Mouse (Mus musculus): ENCODE results near the gene Spint2.
A peak's percentile ranks its signal among the peaks of the same experiment; 100 is the strongest.

The Spint2 gene

DNA sequence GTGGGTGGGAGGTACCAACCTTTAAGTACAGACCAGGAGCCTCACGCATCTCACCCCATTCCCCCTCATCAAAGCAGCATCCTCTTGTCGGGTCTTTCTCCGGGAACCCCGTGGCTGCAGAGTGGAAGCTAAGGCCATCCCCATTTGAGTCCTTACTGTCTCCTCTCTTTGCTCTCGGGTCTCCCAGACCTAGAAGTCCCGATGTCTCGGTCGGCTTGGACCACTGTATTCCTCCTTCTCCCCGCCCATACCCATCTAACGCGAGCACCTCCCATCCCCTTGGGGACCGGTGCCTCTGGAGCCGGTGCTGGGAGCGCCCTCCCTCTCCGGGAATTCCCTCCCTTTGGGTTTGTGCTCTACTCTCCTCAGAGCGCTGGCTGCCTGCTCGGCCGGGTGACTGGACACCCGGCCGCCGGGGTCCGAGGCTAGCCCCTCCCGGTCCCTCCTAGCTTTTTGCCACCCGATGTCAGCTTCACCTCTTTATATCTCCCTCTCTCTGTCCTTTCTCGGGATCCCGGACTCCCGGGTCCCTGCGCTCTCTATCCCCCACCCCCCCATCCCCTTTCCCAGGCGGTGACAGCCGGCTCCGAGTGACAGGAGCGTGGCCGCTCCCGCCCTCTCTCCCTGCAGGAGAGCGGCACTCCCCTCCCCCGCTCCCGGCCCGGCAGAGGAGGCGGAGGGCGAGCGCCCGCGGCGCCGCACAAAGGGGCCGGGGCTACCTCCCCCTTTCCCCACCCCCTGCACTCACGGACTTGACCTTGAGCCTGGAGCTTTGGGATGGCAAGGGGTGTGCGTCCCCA, 23.0 kb upstream of the Spint2 start:
- DNase-seq (ENCODE audit: low read depth, low spot score), result peak; percentile 76

GRCm38 (mm10) chr7:29303738-29304462, 22.2 kb upstream of the Spint2 start, which contains the start of gene Dpf1:
Gene Dpf1, plus strand, starts transcription at chr7:29303951.
- peak; percentile 93 for DNase-seq (ENCODE audit: low read depth, low spot score)

GRCm38 (mm10) chr7:29302641-29303040, 20.9 kb upstream of the Spint2 start:
- no peak for DNase-seq (ENCODE audit: low read depth, low spot score)

GRCm38 (mm10) chr7:29301127-29301566, 19.4 kb upstream of the Spint2 start:
- peak; percentile 90 for DNase-seq (ENCODE audit: low read depth, low spot score)

- DNase-seq (ENCODE audit: low read depth, low spot score), result peak; percentile 90
Observed at GRCm38 (mm10) chr7:29296998-29297397, 15.3 kb upstream of the Spint2 start.

- no peak for DNase-seq (ENCODE audit: low read depth, low spot score)
Observed at GRCm38 (mm10) chr7:29295861-29296647, 14.3 kb upstream of the Spint2 start.

DNA sequence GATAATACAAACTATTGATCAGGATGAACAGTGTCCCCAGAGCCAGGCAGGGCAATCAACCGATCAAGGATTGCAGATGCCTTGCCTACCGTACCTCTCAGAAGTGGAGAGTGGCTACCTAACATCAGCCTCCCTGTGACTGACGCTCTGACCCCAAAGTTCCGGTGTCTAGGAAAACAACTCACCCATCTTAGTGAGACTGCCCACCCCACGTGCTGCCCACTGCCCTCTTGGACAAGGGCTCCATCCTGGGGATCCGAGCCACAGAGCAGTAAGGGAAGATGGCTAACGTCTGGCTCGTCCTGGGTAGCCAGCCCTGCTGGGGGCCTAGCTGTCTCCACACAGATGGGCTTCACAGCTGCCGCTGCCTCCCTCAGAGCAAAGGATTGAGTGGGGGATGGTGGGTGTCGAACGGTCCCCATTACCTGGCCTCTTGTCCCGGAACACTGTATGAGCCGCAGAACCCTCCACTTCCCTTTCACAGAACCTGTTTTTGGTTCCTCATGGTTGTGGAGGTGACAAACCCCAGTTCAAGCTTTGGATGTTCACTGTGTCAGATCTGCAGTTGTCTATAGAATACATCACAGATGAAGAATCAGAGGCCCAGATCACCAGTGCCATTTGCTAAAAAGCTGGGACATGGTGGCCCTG, 12.5 kb upstream of the Spint2 start:
- no peak for DNase-seq (ENCODE audit: low read depth, low spot score)

DNA sequence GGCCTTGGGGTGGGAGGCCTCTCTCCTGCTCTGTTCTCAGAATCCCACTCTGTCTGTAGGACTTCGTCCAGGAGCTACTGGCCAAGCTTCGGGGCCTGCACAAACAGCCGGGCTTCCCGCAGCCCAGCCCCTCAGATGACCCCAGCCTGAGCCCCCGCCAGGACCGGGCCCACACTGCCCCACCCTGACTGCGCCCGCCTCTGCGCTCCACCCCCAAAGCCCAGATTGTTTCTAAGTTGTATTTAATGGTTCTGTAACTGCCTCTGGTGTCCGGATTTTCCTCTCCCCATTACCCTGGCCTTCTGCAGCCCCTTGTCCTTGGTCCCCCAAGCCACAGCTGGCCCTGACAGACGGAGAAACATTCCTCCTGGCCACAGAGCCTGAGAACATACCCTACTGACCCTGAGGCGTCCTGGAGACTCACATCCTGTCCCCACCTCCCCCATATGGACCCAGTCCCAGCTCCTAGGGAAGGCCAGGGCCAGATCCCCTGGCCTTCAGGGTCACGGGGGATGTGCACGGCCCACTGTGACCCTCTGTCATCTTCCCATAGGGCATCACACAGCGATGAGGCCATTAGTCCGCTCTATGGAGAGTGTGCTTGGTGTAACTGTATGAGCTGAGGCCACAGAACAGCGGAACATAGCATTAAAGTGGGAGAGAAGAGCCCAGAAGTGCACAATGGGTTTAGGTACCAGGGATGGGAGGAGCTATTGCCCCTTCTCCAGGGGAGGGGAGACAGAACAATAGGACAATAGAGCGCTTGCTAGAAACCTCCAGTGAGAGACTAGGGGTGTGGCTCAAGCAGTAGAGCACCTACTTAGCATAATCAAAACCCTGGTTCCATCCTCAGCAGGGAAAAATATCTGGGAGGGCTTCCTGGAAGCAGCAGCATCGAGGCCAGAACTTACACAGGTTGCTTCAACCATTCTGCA, 11.7 kb upstream of the Spint2 start:
- DNase-seq (ENCODE audit: low read depth, low spot score), result peak; percentile 93

DNA sequence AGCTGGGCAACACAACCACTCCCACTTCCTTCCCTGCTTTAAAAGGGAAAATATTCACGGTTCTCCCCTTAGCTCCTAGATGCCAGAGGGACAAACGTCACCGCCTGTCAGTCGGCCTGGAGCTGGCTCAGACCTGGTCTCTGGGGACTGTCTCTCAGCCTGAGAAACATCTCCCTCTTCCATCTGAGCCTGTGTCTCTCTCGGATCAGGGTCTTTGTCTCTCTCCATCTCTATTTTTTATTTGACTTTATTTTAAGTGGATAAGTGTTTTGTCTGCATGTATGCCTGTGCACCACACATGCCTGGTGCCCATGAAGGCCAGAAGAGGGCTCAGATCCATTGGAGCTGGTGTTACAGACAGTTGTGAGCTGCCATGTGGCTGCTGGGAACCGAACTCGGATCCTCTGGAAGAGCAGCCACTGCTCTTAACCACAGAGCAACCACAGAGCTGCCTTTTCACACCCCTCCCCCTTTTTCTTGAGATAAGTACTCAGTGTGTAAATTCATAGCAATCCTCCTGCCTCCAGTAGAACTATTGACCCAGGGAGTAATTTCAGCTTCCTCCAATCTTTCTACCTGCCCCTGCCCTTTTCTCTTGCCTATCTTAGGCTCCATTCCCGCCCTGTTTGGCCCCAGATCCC, 10.9 kb upstream of the Spint2 start:
- DNase-seq (ENCODE audit: low read depth, low spot score), result no peak

GRCm38 (mm10) chr7:29291616-29292457, 10.1 kb upstream of the Spint2 start:
- DNase-seq (ENCODE audit: low read depth, low spot score), result no peak

DNA sequence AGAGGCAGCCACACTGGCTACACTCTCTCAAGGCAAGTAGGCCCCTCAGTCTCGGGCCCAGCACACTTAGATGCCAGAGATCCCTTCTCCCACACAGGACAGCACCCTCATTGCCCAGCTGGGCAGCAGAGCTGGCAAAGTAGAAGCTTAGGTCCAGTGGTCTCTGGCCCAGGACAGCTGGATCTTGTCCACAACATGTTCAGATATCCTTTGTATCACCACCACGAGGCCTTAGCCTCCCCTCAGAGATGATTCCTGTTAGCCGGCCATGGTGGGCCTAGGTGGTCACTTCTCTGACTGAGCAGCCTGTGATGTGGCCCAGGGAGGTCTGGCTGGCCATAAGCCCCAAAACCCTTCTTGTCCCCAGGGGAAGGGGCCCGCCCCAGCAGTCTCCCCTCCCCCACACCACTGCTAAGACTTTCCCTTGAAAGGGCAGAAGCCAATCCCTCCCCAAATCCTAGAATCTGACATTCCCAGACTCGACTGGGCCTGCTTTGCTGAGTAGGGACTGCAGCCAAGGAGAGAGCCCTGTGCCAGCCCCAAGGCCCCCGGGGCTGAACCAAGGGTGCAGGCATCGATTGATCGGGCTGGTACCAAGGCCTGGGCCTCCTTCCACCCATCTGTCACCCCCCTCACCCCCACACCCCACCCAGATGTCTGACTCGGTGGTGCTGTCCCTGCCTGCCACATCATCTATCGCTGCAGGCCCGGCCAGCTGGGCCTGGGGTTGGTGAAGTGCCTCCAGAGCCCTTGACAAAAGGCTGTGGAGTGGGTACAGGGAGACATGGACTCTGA, 9.2 kb upstream of the Spint2 start:
- no peak for DNase-seq (ENCODE audit: low read depth, low spot score)

DNA sequence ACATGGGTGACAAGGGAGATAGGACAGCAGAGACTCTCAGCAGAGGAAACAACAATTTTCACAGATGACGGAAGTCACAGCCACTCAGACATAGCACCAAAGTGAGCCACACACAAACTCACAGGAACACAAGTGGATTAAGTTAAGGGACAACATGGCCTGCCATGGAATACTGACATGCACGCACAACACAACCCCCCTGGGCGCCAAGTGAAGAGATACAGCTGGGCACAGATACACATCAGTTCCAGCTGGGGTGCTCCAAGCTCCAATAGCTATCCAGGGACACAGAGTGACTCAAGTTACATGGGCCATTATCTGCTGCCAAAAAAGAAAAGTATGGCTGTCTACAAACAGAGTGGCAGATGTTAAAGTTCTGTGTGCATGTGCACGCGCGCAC, 8.1 kb upstream of the Spint2 start:
- DNase-seq (ENCODE audit: low read depth, low spot score), result no peak

GRCm38 (mm10) chr7:29288942-29289638, 7.4 kb upstream of the Spint2 start, which contains the start of gene Ppp1r14a:
Gene Ppp1r14a, plus strand, starts transcription at chr7:29289308.
- peak; percentile 87 for DNase-seq (ENCODE audit: low read depth, low spot score)

DNA sequence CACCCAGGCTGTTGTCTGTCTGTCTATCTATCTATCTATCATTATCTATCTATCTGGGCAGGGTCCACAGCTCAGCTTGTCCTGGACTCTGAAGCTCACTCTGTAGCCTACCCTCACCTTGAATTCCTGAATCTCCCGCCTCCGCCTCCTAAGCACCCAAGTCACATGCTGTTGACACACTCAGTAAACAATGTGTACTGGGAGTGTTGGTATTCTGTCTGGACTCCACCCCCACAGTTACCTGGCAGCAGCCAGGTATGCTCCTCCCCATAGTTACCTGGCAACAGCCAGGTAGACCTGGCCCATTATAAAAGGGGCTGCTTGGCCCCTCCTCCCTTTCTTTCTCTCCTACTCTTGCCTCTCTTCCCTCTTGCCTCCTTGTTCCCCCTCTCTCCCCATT, 6.4 kb upstream of the Spint2 start:
- DNase-seq (ENCODE audit: low read depth, low spot score), result no peak

DNA sequence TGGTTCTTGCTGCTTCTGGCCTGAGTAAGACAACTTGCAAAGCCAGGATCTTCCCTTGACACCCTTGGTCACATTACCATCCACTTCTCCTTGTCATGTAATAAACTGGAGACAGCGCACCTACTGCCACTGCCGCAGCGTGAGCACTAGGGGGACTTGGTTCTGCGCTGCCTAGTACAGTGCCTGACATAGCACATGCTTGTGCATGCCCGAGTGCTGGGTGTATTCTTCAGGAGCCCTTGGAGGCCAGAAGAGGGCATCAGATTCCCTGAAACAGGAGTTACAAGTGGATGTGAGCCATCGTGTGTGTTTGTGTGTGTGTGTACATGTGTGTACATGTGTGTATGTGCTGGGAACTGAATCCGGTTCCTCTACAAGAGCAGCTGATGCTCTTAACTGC, 5.8 kb upstream of the Spint2 start:
- DNase-seq (ENCODE audit: low read depth, low spot score), result peak; percentile 82

DNA sequence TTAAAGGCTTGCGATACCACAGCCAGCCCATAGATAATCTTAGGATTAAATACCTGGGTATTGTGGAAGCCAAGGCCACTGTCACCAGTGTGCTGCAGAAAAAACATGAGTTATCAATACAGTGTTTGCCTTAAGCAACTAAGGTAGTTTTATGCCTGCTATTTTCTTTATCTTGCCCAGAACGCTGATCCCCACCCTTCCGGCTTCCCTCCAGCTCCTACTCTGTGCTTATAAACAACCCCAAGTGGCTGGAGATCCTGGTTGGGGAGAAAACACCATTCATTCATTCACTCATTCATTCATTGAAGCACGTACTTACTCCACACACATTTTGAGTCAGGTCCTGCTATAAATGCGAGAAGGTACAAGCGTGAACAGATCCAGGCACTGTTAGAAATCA, 2.8 kb upstream of the Spint2 start:
- DNase-seq (ENCODE audit: low read depth, low spot score), result no peak

GRCm38 (mm10) chr7:29283876-29284275, 2.2 kb upstream of the Spint2 start:
- DNase-seq (ENCODE audit: low read depth, low spot score), result no peak
